Mouse (Mus musculus): ENCODE data around the gene Gm13539. TPM values are rescaled to one million over a fixed set of nuclear protein-coding genes. Genes with fewer than 3 reads are reported as not detected.
"Not testable (repeated sequence)": the region's sequence is repeated elsewhere in the genome, so short reads cannot be mapped to it uniquely, and the experiment has no call there.

The Gm13539 gene
- polyA plus RNA-seq, 1 experiment from 2014 or later: not detected

DNA sequence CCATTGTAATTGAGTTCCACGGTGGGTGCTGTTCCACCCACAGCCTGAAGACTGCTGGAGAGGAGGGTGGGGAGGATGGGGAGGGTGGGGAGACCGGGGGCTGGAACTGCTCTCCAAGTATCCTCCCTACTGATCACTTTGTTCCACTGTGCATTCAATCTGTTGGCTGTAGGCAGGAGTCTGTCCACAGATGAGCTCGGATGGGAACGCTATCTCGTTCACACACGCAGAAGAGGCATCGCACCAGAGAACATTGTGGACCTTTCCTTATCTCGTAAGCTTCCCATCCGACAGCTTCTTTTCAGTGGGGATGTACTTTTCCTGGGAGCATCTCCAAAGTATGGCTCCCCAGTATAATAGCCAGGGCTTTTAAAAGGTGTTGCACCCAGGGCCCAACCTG is 3.0 kb upstream of the Gm13539 start:
- Histone ChIP-seq H3K9me3 (replicated peaks) (no peaks in the 10 kb centered on the region), H3K9ac (no peak overlapping the region), H3K36me3 (no peaks in the 10 kb centered on the region), H3K4me3 (no peak overlapping the region), H3K4me1 (no peaks in the 10 kb centered on the region), H3K27ac (no peak overlapping the region), H3K27me3 (replicated peaks) (no peaks in the 10 kb centered on the region; the same call in 1 of the 2 replicates), H3K4me2 (no peak overlapping the region)
- ATAC-seq: no peak
- 62% methylated on average over 9 of the region's 9 CpGs for WGBS (ENCODE audit: insufficient replicate concordance)

DNA sequence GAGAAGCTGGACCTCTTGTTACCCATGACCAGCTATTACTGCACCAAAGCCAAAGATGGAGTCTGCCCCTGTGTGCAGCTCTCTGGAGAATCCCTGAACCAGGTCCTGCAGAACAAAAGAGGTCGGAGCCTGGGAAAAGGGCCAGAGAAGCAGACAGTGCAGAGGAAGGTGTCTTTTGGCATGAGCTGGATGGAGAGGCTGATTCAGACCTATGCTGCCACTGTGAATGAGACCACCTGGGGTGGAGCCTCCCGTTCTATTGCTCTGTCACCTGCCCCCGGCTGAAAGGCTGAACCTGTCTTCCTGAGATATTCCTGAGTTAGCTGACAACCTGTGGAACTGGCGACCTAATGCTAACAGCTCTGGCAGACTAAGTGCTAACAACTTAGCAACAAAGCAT is 1.1 kb upstream of the Gm13539 start:
- Histone ChIP-seq H3K27me3 (replicated peaks) (peaks cover 5% of the 10 kb centered on the region; the same call in 1 of the 2 replicates), H3K36me3 (no peaks in the 10 kb centered on the region), H3K4me3 (no peak overlapping the region), H3K4me1 (no peaks in the 10 kb centered on the region), H3K27ac (no peak overlapping the region), H3K4me2 (no peak overlapping the region), H3K9me3 (replicated peaks) (no peaks in the 10 kb centered on the region), H3K9ac (no peak overlapping the region)
- 40% methylated on average over 4 of the region's 4 CpGs for WGBS (ENCODE audit: insufficient replicate concordance)
- no peak for ATAC-seq

DNA sequence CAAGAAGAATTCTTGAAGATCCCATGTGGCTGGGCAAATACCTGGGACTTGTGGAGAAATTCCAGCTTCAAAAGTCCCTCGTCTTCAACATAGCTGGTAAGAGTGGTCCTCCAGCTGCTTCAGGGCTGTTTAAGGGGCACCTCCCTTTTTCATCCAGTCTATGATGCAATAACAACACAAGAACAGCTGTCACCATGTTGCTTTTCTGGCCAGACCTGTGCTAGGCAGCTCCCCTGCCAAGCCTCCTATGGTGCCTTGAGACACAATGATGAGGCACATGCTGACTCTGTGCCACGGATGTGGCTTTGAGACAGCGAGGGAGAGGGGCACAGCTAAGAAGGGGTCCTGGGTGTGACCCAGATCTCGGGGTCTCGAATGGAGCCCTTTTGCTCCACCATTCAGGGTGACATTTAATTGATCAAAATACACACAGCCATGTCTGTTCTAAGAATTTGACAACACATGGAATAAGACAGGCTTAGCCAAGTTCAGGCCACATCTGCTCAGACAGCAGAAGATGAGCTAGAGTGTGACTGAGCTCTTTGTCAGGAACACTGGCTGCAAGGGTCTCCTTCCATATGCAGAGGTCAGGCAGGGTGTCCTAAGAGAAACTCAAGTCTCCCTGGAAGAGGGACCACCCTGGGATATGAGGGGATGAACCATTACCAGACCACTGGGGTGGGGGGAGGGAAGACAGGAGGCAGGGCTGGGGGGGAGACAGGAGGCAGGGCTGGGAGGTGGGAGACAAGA is 3.7 kb downstream of the Gm13539 start:
- peaks cover 38% of the 10 kb centered on the region for H3K4me1 ChIP-seq
- H3K9ac ChIP-seq: no peak overlapping the region
- H3K27ac ChIP-seq: no peak overlapping the region
- no peak overlapping the region for H3K4me2 ChIP-seq
- H3K27me3 ChIP-seq (replicated peaks): peaks cover 5% of the 10 kb centered on the region; the same call in 1 of the 2 replicates
- H3K4me3 ChIP-seq: no peak overlapping the region
- no peak for ATAC-seq
- 55% methylated on average over 5 of the region's 5 CpGs for WGBS (ENCODE audit: insufficient replicate concordance)
- no peaks in the 10 kb centered on the region for H3K36me3 ChIP-seq
- H3K9me3 ChIP-seq (replicated peaks): no peaks in the 10 kb centered on the region

DNA sequence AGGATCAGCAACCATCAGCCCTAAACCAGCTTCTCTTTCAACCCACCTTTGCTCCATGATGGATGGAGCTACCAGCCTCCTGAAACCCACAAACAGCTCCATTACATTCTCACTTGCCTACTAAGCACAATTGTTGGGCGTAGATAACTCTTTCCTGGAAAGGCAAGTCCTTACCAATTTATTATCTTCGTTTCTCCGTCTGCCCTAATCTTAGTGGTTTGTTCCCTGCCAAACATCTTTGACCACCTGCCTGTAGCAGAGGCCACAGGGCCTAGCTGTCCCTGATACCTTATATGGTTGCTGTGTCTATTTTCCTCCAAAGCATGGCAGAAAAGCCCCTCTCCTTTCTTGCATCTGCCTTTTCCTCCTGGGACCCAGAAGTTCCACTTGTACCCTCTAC is 7.0 kb downstream of the Gm13539 start:
- no peaks in the 10 kb centered on the region for H3K36me3 ChIP-seq
- no peak overlapping the region for H3K4me3 ChIP-seq
- H3K9me3 ChIP-seq (replicated peaks): no peaks in the 10 kb centered on the region
- 35% methylated on average over 3 of the region's 3 CpGs for WGBS (ENCODE audit: insufficient replicate concordance)
- no peak overlapping the region; the same call in 1 of the 2 replicates for H3K9ac ChIP-seq
- H3K27ac ChIP-seq: peak overlapping the region; percentile 73
- peak; percentile 88 for ATAC-seq
- peak overlapping the region; percentile 26 for H3K4me2 ChIP-seq
- H3K4me1 ChIP-seq: peaks cover 38% of the 10 kb centered on the region
- H3K27me3 ChIP-seq (replicated peaks): peaks cover 5% of the 10 kb centered on the region; the same call in 1 of the 2 replicates

DNA sequence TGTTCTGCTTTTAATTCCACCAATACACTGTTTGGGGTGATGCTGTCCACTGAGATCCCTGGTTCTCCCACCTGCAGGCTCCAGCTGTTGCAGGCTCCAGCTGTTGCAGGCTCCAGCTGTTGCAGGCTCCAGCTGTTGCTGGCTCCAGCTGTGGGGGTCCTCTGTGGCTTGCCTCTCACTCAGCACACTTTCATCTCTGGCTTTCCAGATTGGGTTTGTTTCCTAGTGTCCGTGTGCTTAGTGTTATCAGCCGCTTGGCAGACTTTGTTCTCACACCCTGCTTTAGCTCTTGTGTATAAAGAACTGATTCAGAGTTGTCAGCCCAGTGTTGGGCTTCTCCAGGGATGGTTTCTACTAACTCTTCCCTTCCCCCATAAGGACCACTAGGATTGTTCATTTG is 15.6 kb downstream of the Gm13539 start:
- 23% methylated on average over 2 of the region's 2 CpGs for WGBS (ENCODE audit: insufficient replicate concordance)
- Histone ChIP-seq H3K4me2 (no peak overlapping the region), H3K4me1 (no peaks in the 10 kb centered on the region), H3K27me3 (replicated peaks) (peaks cover 13% of the 10 kb centered on the region), H3K36me3 (no peaks in the 10 kb centered on the region), H3K9ac (no peak overlapping the region), H3K27ac (no peak overlapping the region), H3K9me3 (replicated peaks) (no peaks in the 10 kb centered on the region), H3K4me3 (no peak overlapping the region)
- ATAC-seq: no peak

DNA sequence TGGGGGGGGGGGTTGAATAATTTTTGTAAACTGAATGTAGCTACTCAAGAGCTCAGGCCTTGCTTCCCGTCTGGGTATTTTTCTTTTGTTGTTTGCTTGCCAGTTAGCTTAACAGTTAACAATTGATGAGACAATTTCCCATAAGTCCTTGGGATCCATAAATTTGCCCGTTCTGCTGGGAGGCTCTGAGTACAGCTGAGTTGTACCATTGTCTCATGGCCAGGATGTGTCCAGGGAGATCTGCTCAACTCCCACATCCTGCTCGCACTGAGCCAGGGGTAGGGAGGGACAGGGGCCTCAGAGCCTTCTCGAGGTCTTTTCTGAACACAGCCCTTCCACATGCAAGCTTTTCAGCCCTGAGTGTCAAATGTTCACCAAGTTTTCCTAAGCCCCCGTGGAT is 16.0 kb downstream of the Gm13539 start:
- ATAC-seq: no peak
- H3K9ac ChIP-seq: no peak overlapping the region
- H3K4me1 ChIP-seq: no peaks in the 10 kb centered on the region
- H3K27me3 ChIP-seq (replicated peaks): peaks cover 13% of the 10 kb centered on the region
- H3K36me3 ChIP-seq: no peaks in the 10 kb centered on the region
- H3K27ac ChIP-seq: no peak overlapping the region
- H3K9me3 ChIP-seq (replicated peaks): no peaks in the 10 kb centered on the region
- H3K4me3 ChIP-seq: no peak overlapping the region
- WGBS (ENCODE audit: insufficient replicate concordance): 36% methylated on average over 5 of the region's 5 CpGs
- H3K4me2 ChIP-seq: no peak overlapping the region

DNA sequence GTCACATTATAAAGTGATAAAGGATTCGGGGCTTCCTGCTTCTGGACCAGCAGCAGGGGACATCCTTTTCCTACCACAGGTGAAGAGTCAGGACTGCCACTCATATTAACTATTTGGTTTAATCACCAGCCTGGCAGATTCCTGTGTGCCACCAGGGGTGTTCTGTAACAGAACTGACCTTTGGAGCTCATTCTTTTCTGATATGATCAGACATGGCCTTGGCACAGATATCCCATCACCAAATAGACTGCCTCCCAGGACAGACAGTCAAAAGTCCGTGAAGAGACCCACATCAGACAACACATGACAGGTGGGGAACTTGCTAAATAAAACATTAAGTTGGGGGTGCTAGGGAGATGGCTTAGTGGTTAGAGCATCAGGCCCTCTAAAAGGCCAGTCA is 29.7 kb downstream of the Gm13539 start:
- ATAC-seq: no peak
- H3K4me2 ChIP-seq: no peak overlapping the region
- H3K9ac ChIP-seq: no peak overlapping the region
- H3K9me3 ChIP-seq (replicated peaks): no peaks in the 10 kb centered on the region
- H3K4me3 ChIP-seq: no peak overlapping the region
- no peak overlapping the region for H3K27ac ChIP-seq
- H3K4me1 ChIP-seq: no peaks in the 10 kb centered on the region
- no peaks in the 10 kb centered on the region for H3K36me3 ChIP-seq
- H3K27me3 ChIP-seq (replicated peaks): no peaks in the 10 kb centered on the region
- WGBS (ENCODE audit: insufficient replicate concordance): 52% methylated on average over 2 of the region's 2 CpGs

DNA sequence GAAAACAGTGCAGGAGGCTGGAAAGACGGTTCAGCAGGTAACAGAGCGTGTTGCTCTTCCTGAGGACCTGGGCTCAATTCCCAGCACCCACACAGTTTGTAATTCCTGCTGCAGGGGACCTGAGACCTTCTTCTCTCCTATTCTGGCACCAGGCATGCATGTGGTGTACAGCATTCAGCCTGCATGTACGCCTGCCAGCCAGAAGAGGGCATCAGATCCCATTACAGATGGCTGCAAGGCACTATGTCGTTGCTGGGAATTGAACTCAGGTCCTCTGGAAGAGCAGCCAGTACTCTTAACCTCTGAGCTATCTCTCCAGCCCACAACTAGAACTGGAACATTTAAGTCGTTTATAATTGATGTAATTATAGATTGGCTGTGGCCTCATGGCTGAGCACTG is 31.3 kb downstream of the Gm13539 start:
- H3K9ac ChIP-seq: no peak overlapping the region
- H3K4me2 ChIP-seq: no peak overlapping the region
- H3K4me3 ChIP-seq: no peak overlapping the region
- no peaks in the 10 kb centered on the region for H3K27me3 ChIP-seq (replicated peaks)
- no peaks in the 10 kb centered on the region for H3K9me3 ChIP-seq (replicated peaks)
- H3K4me1 ChIP-seq: no peaks in the 10 kb centered on the region
- no peak overlapping the region for H3K27ac ChIP-seq
- ATAC-seq: no peak
- WGBS (ENCODE audit: insufficient replicate concordance): 60% methylated on average over 5 of the region's 5 CpGs
- H3K36me3 ChIP-seq: no peaks in the 10 kb centered on the region

DNA sequence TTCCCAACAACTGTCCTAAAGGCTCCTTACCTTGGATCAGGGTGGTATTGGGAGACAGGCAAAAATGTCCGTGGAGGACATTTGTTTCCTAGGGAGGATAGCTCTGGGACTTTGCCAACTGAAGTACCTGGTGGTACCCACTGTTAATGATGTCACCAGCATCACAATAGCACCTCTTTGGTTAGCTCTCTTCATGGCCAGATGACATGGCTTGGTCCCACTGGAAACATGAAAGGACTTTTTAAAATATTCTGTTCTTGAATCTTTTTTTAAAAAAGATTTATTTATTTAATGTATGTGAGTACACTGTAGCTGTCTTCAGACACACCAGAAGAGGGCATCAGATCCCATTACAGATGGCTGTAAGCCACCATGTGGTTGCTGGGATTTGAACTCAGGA is 33.7 kb downstream of the Gm13539 start, which contains the start of gene Glt6d1:
Gene Glt6d1 (minus strand): TSS at position 101 of the 400 bp plus-strand sequence.
- H3K4me1 ChIP-seq; H3K27me3 ChIP-seq (replicated peaks); H3K4me2 ChIP-seq; H3K27ac ChIP-seq; H3K9me3 ChIP-seq (replicated peaks); H3K36me3 ChIP-seq; H3K4me3 ChIP-seq; H3K9ac ChIP-seq; ATAC-seq: not testable (repeated sequence)
- WGBS (ENCODE audit: insufficient replicate concordance): 52% methylated on average over 1 of the region's 1 CpGs

DNA sequence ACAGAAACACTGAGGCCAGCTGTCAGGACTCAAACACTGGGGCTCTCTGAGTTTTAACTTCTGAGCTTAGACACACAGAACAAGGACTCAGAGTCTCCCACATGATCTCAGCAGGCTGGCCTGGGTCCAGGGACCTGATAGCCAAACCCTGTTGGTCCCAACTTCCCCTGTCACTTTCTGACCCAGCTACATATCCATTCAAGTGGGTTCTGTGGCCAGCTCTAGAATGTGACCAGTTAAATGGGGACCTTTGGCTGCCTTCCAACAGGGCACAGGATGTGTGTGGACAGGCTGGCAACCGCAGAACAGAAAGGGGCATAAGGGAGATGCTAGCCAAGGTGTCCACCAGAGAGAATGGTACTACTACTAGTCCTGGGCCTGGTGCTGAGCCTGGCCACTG is 40.7 kb downstream of the Gm13539 start, which contains the start of gene Lcn9:
Gene Lcn9 (plus strand): TSS at position 348 of the 400 bp plus-strand sequence.
- Histone ChIP-seq H3K4me3 (no peak within 1 kb of the TSS), H3K36me3 (no peaks in the 10 kb centered on the region)

DNA sequence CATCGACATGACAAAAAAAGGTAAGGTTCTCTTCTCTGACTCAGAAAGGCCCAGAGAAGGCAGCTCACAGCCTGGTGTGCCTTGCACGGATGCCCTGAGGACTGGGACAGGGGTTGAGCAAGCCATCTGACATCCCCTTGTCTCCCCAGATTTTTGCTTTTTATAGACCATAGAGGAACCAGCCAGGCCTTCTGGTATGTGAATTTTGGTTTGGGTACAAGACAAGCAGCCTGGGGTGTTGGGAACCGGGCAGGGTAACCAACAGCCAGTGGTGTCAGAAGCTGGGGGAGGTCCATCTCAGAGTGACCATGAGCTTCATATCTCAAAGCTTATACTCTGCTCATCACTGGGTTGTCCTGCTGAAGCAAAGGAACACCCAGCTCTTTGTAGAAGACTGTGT is 42.7 kb downstream of the Gm13539 start:
- WGBS (ENCODE audit: insufficient replicate concordance): 60% methylated on average over 3 of the region's 3 CpGs
- Histone ChIP-seq H3K36me3 (no peaks in the 10 kb centered on the region), H3K4me1 (no peaks in the 10 kb centered on the region), H3K4me2 (no peak overlapping the region), H3K9me3 (replicated peaks) (no peaks in the 10 kb centered on the region), H3K9ac (no peak overlapping the region), H3K27me3 (replicated peaks) (no peaks in the 10 kb centered on the region), H3K27ac (no peak overlapping the region), H3K4me3 (no peak overlapping the region)
- no peak for ATAC-seq

More for the DNA sequence above, 40.7 kb downstream of the Gm13539 start, which contains the start of gene Lcn9:
- H3K9ac ChIP-seq: no peak within 1 kb of the TSS
- H3K27ac ChIP-seq: no peak within 1 kb of the TSS
- no peak for ATAC-seq
- H3K27me3 ChIP-seq (replicated peaks): no peaks in the 10 kb centered on the region
- H3K4me2 ChIP-seq: no peak within 1 kb of the TSS
- H3K4me1 ChIP-seq: no peaks in the 10 kb centered on the region
- H3K9me3 ChIP-seq (replicated peaks): no peaks in the 10 kb centered on the region
- WGBS (ENCODE audit: insufficient replicate concordance): 75% methylated on average over 1 of the region's 1 CpGs

DNA sequence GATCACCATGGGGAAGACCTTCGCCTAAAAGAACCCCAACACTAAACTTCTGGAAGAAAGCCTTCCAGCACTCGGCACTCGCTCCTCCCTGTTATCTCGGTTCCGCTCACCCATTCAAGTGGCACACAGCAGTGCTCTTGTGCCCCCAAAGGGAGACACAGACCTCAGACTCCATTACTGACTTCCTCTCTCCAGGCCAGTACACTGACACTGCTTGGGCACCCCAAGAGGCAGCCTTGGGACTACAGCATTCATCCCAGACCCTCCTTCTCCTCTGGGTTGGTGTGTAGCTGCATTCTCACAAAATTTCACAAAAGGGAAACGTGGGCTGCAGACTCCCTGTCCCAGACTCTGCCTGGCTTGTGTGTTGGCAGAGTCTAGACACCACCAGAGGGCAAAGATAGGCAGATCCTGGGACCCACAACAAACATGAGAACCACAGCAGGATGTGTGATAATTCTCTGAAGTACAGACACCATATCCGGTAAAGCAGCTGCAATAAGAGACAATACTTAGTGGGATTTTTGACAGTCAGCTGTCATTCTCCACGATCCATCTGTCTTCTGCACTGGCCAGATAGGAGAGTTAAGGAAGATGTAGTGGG is 46.4 kb downstream of the Gm13539 start:
- peaks cover 6% of the 10 kb centered on the region for H3K27me3 ChIP-seq (replicated peaks)
- whole genome bisulfite sequencing (ENCODE audit: insufficient replicate concordance): 46% methylated on average over 8 of the region's 8 CpGs

More for the DNA sequence above, 46.4 kb downstream of the Gm13539 start:
- ATAC-seq: no peak
- Histone ChIP-seq H3K9ac (no peak overlapping the region), H3K27ac (no peak overlapping the region), H3K4me1 (no peaks in the 10 kb centered on the region), H3K9me3 (replicated peaks) (no peaks in the 10 kb centered on the region), H3K4me3 (no peak overlapping the region), H3K36me3 (no peaks in the 10 kb centered on the region), H3K4me2 (no peak overlapping the region)
